Mouse (Mus musculus) adrenal gland, adult 2 months (tissue): ENCODE data around the gene Ttc27. TPM values are rescaled to one million over a fixed set of nuclear protein-coding genes. Genes with fewer than 3 reads are reported as not detected.
A peak's percentile ranks its signal among the peaks of the same experiment; 100 is the strongest.

Experiments used
- DNase-seq: peaks from one replicate; pipeline ENCODE4 v3.0.0; 2021
- polyA plus RNA-seq: library from polyadenylated mRNA; depleted of rRNA; stranded (reverse); fragments of >200 nt; gene quantifications from 2 replicates; pipeline ENCODE4 v1.2.3, GENCODE M21; 2012
- total RNA-seq, 2 experiments: library from RNA; stranded (reverse); gene quantifications; 2 replicates each; pipeline ENCODE4 v1.2.3; 2021

Gene Ttc27
- total and polyA plus RNA-seq, 3 experiments, result 2.1 to 24.6 (median 24.6) TPM

DNA sequence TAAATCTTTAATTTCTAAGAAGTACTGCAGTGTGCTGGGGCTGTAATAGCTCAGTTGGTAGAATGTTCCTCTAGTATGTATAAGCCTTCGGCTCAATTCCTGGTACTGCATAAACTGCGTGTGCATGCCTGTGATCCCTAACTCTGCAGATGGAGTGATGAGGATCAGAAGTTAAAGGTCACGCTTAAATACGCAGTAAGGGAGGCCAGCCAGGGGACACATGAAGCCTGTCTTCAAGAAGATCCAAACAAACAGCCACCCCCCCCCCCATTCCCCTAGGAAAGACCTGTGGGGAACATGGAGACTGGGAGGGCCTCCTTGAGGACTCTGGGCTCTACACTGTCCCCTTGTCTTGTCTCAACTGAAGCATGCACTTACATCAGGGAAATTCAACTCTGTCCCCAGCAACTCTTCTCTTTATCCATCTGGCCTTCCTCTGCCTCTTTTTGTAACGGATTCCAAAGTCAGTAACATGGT is 36.1 kb downstream of the Ttc27 start:
- no peak for DNase-seq

DNA sequence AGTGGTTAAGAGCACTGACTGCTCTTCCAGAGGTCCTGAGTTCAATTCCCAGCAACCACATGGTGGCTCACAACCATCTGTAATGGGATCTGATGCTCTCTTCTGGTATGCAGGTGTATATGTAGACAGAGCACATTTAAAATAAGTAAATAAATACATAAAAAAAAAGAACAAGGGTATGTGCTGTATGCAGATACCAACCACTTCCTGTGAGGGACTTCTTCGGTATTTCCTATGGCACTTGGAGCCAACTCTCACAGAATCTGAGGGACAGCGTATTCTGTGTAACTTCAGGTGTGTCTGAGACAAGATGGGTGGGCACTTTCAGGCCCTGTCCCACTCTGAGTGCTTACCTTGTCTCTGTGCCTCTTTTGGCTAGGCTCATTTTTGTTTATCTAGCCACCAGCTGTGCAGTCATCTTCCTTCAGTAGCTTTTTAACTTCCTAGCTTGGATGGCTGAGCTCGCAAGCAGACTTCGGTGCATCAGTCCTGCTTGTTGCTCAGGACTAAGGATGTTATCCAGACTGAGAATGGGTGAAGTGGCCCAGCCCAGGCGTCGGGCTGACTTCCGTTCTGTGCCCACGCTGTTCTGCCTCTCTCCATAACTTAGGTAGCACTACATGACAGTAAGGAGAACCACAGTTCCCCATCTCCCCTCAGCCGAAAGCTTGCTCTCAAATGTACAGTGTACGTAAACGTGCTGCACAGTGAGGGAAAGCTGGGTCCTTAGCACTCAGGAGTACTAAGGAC is 37.0 kb downstream of the Ttc27 start:
- no peak for DNase-seq

GRCm38 (mm10) chr17:74769390-74769811 is 51.9 kb downstream of the Ttc27 start:
- peak; percentile 17 for DNase-seq

DNA sequence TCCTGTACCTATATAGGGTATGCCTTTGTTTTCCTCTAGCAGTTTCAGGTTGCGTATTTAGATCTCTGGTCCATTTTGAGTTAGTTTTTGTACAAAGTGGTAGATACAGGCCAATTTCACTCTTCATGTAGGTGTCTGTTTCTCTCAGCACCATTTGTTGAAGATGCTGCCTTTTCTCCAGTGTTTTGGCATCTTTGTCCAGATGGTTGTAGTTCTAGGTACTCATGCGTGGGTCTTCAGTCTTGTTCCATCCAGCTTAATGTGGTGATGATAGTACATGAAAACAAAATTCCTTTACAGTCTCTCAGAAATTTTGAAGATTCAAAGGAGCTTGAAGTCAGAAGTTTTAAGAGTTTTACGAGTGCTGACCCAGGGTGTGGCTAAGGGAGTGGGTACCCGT is 54.8 kb downstream of the Ttc27 start:
- no peak for DNase-seq

- no peak for DNase-seq
These were observed 56.0 kb downstream of the Ttc27 start for GRCm38 (mm10) chr17:74773556-74773955.

GRCm38 (mm10) chr17:74780133-74780532 is 62.6 kb downstream of the Ttc27 start:
- no peak for DNase-seq

- DNase-seq, result no peak
These were observed 63.1 kb downstream of the Ttc27 start for GRCm38 (mm10) chr17:74780627-74781026.

GRCm38 (mm10) chr17:74781911-74782310 is 64.4 kb downstream of the Ttc27 start:
- DNase-seq, result no peak

GRCm38 (mm10) chr17:74785586-74785985 is 68.1 kb downstream of the Ttc27 start:
- no peak for DNase-seq

- no peak for DNase-seq
These were observed 68.7 kb downstream of the Ttc27 start for GRCm38 (mm10) chr17:74786198-74786734.

DNA sequence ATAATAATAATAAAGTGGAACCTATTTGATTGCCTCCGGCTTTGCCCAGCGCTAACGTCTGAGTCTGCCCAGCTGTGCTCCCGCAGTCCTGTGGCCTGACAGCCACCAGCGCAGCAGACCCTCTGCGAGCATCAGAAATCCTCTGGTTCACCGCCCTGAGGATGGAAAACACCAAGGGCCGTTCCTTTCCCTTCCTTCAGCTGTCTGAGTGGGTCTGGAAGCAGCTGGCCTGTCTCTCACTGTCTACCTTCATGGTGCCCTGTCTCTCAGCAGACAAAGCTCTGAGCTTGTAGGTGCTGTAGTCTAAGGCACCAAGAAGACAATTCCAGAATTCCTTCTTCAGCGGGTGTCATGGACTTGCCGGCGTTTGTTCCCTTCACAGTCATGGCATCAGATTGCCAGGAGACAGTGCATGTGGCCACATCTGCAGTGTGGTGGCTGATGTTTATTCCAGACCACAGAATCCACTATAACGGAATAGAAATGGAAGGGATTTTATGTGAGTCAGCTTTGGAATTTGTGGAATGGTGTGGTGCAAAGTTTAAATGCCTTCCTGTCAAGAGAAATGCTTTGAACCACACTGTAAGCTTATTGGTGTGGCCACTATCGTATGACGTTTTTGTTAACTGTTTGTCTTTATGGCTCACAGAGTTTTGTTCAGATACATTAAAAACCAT is 78.6 kb downstream of the Ttc27 start:
- DNase-seq, result no peak

DNA sequence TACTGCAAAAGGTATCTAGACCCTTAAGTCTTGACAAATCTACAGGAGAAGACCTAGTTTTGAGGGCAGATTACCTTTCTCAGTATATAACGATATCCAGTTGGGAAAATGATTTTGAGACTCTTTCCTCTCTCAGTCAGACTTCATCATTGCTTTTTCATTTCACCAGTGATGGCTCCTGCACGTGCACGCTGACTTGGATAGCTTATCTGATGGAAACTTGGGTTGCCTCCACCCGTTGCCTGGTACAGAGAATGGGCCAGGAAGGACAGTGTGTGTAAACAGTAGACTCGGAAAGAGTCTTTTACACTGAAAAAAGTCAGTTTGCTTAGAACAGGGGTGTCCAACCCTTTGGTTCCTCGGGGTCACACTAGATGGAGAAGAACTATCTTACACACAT is 82.3 kb downstream of the Ttc27 start:
- no peak for DNase-seq

DNA sequence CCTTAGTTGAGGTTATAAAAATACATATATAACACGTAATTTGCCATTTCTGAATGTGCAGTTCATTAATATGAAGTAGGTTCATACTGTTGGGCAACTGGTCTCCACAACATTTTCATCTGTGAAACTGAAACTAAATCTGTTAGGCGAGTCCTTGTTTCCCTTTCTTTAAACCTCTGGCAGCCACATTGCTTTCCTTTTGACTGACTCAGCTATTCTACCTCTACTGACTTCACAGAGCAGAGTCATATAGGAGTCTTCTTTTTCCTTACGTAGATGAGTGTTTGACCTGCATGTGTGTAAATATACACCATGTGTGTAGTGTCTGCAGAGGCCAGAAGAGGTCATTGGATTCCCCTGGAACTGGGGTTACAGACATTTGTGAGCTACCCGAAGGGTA is 85.2 kb downstream of the Ttc27 start:
- DNase-seq, result no peak

DNA sequence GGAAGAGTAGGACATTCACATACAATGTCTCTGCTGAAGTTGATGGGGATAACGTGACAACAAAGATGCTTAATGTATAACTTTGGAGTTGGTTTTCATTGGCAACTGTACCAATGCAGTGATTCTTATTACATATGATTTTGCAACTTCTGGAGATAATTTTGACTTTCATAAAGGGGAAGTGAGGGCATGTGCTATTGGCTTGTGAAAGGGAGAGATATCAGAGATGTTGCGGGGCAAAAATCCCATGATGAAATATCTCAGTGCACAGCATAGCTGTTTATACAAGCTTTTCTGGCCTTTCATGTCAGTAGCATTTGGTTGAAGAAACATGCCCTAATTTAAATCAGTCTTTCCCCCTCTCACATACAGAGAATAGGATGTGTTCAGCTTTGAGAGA is 86.3 kb downstream of the Ttc27 start:
- DNase-seq, result no peak

- DNase-seq, result no peak
These were observed 86.9 kb downstream of the Ttc27 start for GRCm38 (mm10) chr17:74804321-74804930.

- DNase-seq, result no peak
These were observed 90.1 kb downstream of the Ttc27 start for GRCm38 (mm10) chr17:74807509-74808248.

- no peak for DNase-seq
These were observed 90.8 kb downstream of the Ttc27 start for GRCm38 (mm10) chr17:74808330-74808729.

GRCm38 (mm10) chr17:74808901-74809300 is 91.4 kb downstream of the Ttc27 start:
- DNase-seq, result peak; percentile 68

DNA sequence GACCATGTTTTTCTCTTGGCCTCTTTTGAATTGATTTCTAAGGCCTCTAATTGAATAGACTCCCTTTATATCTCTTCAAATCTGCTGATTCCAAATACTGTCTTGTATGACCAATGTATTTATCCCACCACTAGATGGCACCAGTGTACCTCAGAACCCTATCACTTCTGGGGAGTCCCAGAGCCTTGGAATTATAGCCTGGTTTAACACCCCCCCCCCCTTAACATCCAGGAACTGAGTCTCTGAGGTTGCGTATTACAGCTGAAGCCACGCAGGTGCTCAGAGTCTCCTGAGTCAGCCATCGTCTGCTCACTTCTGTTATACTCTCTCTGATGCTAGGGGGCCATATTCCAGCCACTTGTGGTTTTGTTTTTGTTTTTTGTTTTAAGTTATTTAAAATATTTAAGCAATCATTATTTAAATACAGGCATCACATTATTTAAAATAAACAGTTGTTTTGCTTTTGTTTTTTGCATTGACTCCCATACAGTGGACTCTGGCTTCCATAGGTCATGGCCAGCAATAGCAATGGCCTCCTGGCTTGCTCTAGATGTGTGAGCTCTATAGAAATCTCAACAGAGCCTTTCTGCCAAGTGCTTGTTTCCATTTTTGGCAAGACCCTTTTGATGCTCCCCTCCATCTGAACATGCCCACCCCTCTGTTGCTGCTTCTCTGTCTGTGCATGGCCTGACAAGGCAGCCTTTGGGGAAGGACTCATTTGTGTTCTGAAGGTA is 93.5 kb downstream of the Ttc27 start:
- peak; percentile 40 for DNase-seq

DNA sequence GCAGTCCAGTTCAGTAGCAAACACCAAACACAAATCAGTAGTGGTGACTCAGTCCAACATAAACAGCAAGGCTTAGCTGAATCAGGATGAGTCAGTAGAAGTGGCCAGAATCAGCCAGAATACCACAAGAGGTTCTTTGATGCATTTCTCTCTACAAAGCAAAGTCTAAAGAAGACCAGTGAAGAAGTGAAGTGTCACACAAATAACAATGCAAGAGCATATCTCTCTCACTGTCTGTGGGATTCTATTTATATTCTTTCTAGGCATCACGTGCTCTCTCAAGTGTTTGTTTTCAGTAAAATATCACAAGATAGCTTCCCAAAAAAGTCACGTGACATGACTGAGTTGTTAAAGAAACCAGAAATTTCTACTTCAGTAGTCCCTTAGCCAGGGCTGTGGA is 102.2 kb downstream of the Ttc27 start:
- peak; percentile 29 for DNase-seq

DNA sequence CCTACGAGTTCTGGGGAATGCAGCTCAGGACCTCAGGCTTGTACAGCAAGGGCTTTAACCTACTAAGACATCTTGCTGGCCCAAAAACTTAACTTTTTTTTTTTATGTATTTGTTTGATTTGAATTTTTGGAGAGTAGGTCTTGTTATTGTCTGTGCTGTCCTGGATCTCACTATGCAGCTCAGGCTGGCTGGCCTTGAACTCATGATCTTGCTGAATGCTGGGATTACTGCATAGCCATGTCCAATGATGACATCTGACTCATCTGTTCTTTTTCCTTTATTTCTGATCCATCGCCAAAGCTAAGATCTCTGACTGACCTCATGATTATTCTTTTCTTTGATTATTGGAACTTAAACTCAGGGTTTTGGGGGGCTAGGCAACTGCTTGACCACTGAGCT is 113.3 kb downstream of the Ttc27 start:
- DNase-seq, result peak; percentile 56
